Mouse (Mus musculus) natural killer cell, adult 2 months (primary cell): ENCODE measurements around the gene 5330417C22Rik.
A peak's percentile ranks its signal among the peaks of the same experiment; 100 is the strongest.
"Not testable (repeated sequence)": the region's sequence is repeated elsewhere in the genome, so short reads cannot be mapped to it uniquely, and the experiment has no call there.

Source experiments
- DNase-seq, 2 experiments: peaks; one replicate each; pipeline ENCODE4 v3.0.0; 2022; ENCODE audit warnings: low spot score in 2 of 2

5330417C22Rik gene

GRCm38 (mm10) chr3:108536517-108537260, at the start of gene 5330417C22Rik:
5330417C22Rik (minus strand) TSS chr3:108536536.
- peak; percentile 36 to 67 for DNase-seq

GRCm38 (mm10) chr3:108584580-108584979, 48.2 kb upstream of the 5330417C22Rik start:
- DNase-seq, result no peak

GRCm38 (mm10) chr3:108574018-108574417, 37.7 kb upstream of the 5330417C22Rik start:
- no peak for DNase-seq

GRCm38 (mm10) chr3:108572309-108573010, 36.1 kb upstream of the 5330417C22Rik start:
- DNase-seq, result no peak

GRCm38 (mm10) chr3:108571443-108572294, 35.3 kb upstream of the 5330417C22Rik start, which contains the start of gene Taf13:
Taf13 (plus strand) TSS chr3:108571698.
- peak; percentile 94 to 96 for DNase-seq

GRCm38 (mm10) chr3:108570813-108571212, 34.5 kb upstream of the 5330417C22Rik start:
- DNase-seq, result no peak

- DNase-seq, result not testable (repeated sequence)
Observed at GRCm38 (mm10) chr3:108569636-108570035, 33.3 kb upstream of the 5330417C22Rik start.

- no peak for DNase-seq
Observed at GRCm38 (mm10) chr3:108567990-108568877, 31.9 kb upstream of the 5330417C22Rik start.

- DNase-seq, result peak; percentile 80 to 84
Observed at GRCm38 (mm10) chr3:108563309-108563708, 27.0 kb upstream of the 5330417C22Rik start.

GRCm38 (mm10) chr3:108562777-108563271, 26.5 kb upstream of the 5330417C22Rik start:
- peak in 1 of 2 experiments; percentile 26 for DNase-seq

- peak; percentile 96 to 97 for DNase-seq
Observed at GRCm38 (mm10) chr3:108562133-108562730, 25.9 kb upstream of the 5330417C22Rik start, which contains the start of gene Tmem167b. Tmem167b (minus strand) TSS chr3:108562466.

- no peak for DNase-seq
Observed at GRCm38 (mm10) chr3:108557888-108558287, 21.6 kb upstream of the 5330417C22Rik start.

- DNase-seq, result peak; percentile 94 to 95
Observed at GRCm38 (mm10) chr3:108554587-108555312, 18.4 kb upstream of the 5330417C22Rik start.

- no peak for DNase-seq
Observed at GRCm38 (mm10) chr3:108554111-108554561, 17.8 kb upstream of the 5330417C22Rik start.

- DNase-seq, result no peak
Observed at GRCm38 (mm10) chr3:108542299-108542698, 6.0 kb upstream of the 5330417C22Rik start.

GRCm38 (mm10) chr3:108537303-108537702, 967 bp upstream of the 5330417C22Rik start:
- DNase-seq, result peak; percentile 66 to 81

GRCm38 (mm10) chr3:108535896-108536516, 330 bp downstream of the 5330417C22Rik start:
- DNase-seq, result no peak

GRCm38 (mm10) chr3:108533951-108534350, 2.4 kb downstream of the 5330417C22Rik start, which contains the start of gene 1700013F07Rik:
1700013F07Rik (plus strand) TSS chr3:108534150.
- DNase-seq, result no peak
